Mouse (Mus musculus) kidney, embryonic 15.5 days (tissue): ENCODE measurements around the gene Gfra4. TPM values are rescaled to one million over a fixed set of nuclear protein-coding genes. Genes with fewer than 3 reads are reported as not detected.

ENCODE experiments used
- ATAC-seq: fragments of 200-750 bp; cut with Nextera tagmentation; replicated peaks from 2 replicates; pipeline ENCODE4 v1.8.0; 2017; ENCODE audit warnings: moderate TSS enrichment; ENCODE audit not compliant: low FRiP score
- H3K27ac ChIP-seq: fragments of 300-500 bp; sonication (generic); 2 replicates; pipeline ENCODE4 v1.5.1; 2015; ENCODE audit warnings: mild to moderate bottlenecking, inconsistent platforms
- H3K27me3 ChIP-seq: fragments of 300-500 bp; sonication (generic); 2 replicates; pipeline ENCODE4 v1.6.1; 2015; ENCODE audit warnings: inconsistent platforms
- H3K36me3 ChIP-seq: fragments of 300-500 bp; sonication (generic); 2 replicates; pipeline ENCODE4 v1.6.1; 2015; ENCODE audit warnings: inconsistent platforms
- H3K4me1 ChIP-seq: fragments of 300-500 bp; sonication (generic); 2 replicates; pipeline ENCODE4 v1.6.1; 2015; ENCODE audit warnings: inconsistent platforms
- H3K4me2 ChIP-seq: fragments of 300-500 bp; sonication (generic); 2 replicates; pipeline ENCODE4 v1.6.1; 2015; ENCODE audit warnings: moderate library complexity, mild to moderate bottlenecking, inconsistent platforms
- H3K4me3 ChIP-seq: fragments of 300-500 bp; sonication (generic); replicated peaks from 2 replicates; pipeline ENCODE4 v1.5.1; 2015; ENCODE audit warnings: mild to moderate bottlenecking, inconsistent platforms
- H3K9ac ChIP-seq: fragments of 300-500 bp; sonication (generic); 2 replicates; pipeline ENCODE4 v1.6.1; 2015; ENCODE audit warnings: mild to moderate bottlenecking, inconsistent platforms
- H3K9me3 ChIP-seq: fragments of 300-500 bp; sonication (generic); replicated peaks from 2 replicates; pipeline ENCODE4 v1.6.1; 2016; ENCODE audit warnings: inconsistent platforms
- WGBS: fragments of 180-500 bp; shearing (Covaris S2); methylation state at CpG from one replicate; pipeline ENCODE4 v1.1.7; 2015; ENCODE audit warnings: mixed read lengths; 5-methylcytosine and 5-hydroxymethylcytosine counted together
- polyA plus RNA-seq: library from polyadenylated mRNA; unstranded; fragments of >200 nt; fragmentation: Nextera tagmentation; extraction: Ambion mirVana; gene quantifications from 2 replicates; pipeline ENCODE4 v1.2.1, GENCODE M21; 2015

Gfra4 gene
- polyA plus RNA-seq, 1 experiment from 2014 or later: 17.0 TPM

DNA sequence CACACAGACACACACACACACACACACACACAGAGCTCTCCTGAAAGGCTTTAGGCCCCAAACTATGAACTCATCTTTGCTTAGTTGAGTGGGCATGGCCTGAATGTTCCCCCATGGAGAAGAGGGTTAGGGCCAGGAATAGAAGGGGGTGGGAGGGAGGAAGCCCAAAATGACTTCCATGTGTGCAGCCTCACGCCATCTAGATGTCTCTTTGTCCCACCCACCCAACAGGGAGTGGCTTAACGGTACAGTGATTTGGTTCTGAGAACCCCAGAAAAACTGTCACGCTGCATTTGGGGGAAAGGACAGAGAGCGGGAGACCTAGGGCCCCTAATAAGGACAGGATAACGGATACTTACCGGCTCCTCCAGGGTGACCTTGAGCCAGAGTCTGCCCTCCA, 17.9 kb upstream of the Gfra4 start:
- no peak overlapping the region for H3K4me3 ChIP-seq
- ATAC-seq: no peak
- H3K4me2 ChIP-seq: no peak overlapping the region
- peaks cover 39% of the 10 kb centered on the region for H3K4me1 ChIP-seq
- H3K36me3 ChIP-seq: no peaks in the 10 kb centered on the region
- 49% methylated on average over 6 of the region's 6 CpGs for WGBS
- no peaks in the 10 kb centered on the region for H3K9me3 ChIP-seq
- no peak overlapping the region for H3K27ac ChIP-seq
- peaks cover 41% of the 10 kb centered on the region for H3K27me3 ChIP-seq
- H3K9ac ChIP-seq: no peak overlapping the region

DNA sequence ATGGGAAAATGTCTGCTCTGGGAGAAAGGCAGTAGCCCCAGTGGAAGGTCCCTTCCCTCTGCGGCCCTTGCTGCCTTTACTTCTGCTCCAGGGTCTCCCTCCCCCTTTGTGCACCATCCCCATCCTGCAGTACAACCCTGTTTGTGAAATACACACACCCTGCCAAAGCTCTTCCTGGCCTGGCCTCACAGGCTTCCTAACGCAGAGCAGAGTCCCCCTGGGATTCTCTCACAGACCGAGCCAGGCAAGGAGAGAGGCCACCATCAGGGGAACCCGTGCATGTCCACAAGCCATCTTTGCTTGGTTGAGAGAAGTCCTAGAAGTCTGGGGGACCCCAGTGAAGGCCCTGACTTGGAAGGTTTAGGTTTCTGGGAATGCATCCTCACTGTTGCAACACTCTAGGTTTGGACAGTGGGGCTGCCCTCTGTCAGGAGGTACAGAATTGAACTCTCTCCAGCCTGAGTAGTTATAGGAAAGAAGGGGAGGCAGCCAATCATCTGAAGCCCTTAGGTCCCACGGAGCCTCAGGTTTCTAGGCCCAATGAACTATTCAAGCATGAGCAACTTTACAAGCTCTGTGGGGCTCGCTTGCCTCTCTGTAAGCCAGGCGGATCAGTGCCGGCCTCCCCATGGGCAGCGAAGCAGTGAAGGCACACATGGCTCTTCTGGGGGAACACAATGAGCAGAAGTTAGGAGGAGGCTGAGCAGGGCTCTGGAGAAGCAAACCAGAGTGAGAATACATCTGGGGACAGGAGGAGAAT, 17.1 kb upstream of the Gfra4 start:
- Histone ChIP-seq H3K27me3 (peaks cover 44% of the 10 kb centered on the region), H3K4me2 (no peak overlapping the region), H3K9ac (no peak overlapping the region), H3K36me3 (no peaks in the 10 kb centered on the region), H3K4me3 (no peak overlapping the region), H3K27ac (peak overlapping the region; percentile 74), H3K9me3 (no peaks in the 10 kb centered on the region), H3K4me1 (peaks cover 48% of the 10 kb centered on the region)
- 35% methylated on average over 9 of the region's 9 CpGs for WGBS
- ATAC-seq: peak; percentile 27

DNA sequence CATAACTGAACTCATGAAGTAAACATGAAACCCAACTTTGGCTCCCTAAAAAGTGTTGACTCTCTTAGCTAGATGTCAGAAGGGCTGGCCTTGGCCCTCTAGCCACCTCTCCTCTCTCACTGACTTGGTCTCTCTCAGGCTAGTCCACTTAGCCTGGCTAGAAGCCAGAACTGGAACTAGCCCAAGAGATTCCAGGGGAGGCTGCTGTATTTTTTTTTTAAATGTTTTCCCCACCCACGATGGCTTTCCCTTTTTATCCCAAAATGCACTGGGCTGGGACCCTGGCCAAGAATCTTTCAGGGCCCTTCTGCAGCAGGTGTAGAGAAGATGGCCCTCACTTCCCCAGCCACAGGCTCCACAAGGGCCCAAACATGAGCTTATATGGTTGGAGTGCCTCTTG, 16.5 kb upstream of the Gfra4 start:
- Histone ChIP-seq H3K36me3 (no peaks in the 10 kb centered on the region), H3K4me3 (no peak overlapping the region), H3K4me1 (peaks cover 53% of the 10 kb centered on the region), H3K9me3 (no peaks in the 10 kb centered on the region), H3K4me2 (no peak overlapping the region), H3K27me3 (peaks cover 44% of the 10 kb centered on the region), H3K9ac (no peak overlapping the region), H3K27ac (peak overlapping the region; percentile 74; the same call in 1 of the 2 replicates)
- WGBS: 43% methylated on average over 1 of the region's 1 CpGs
- ATAC-seq: no peak

DNA sequence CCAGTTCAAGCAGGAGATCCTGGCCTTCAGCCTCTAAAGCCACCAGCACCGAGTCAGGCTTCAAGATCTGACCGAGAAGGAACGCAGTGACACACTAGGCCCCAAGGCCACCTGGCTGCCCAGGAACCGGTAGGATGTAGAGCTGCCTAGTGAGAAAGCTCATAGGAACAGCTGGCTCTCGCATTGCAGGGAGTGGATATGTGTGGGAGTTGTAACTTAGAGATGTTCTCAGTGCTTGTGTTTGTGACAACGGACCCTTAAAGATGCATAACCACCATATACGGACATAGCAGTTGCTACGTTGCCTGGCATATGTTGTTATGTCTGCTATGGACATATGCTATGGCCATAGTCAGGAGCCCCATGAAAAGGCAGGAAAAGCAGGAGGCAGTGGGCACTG, 15.8 kb upstream of the Gfra4 start:
- H3K4me3 ChIP-seq: no peak overlapping the region
- no peak overlapping the region for H3K9ac ChIP-seq
- ATAC-seq: no peak
- peaks cover 60% of the 10 kb centered on the region for H3K4me1 ChIP-seq
- peaks cover 47% of the 10 kb centered on the region for H3K27me3 ChIP-seq
- no peaks in the 10 kb centered on the region for H3K9me3 ChIP-seq
- WGBS: 90% methylated on average over 8 of the region's 8 CpGs
- no peaks in the 10 kb centered on the region for H3K36me3 ChIP-seq
- H3K27ac ChIP-seq: no peak overlapping the region
- H3K4me2 ChIP-seq: no peak overlapping the region

DNA sequence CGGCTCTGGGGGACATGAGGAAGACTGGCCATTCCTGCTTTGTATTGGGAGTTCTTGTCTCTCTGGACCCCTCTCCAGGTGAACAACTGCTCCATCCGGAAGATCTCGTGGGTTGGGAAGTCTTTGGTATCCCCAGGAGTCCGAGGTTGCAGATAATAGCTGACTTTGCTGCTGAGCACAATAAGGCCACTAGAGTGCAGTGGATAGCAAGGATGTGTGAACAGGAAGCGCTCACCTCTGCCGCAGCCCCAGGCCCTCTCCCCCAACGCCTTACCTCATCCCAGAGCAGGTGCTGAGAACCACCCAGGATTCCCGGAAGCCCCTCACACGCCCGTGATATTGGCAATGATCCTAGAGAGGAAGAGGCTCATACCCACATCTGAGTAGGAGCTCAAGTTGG, 13.3 kb upstream of the Gfra4 start:
- Histone ChIP-seq H3K9ac (no peak overlapping the region), H3K9me3 (no peaks in the 10 kb centered on the region), H3K36me3 (no peaks in the 10 kb centered on the region), H3K4me3 (no peak overlapping the region), H3K27ac (no peak overlapping the region), H3K27me3 (peaks cover 48% of the 10 kb centered on the region), H3K4me2 (peak overlapping the region; percentile 35), H3K4me1 (peaks cover 56% of the 10 kb centered on the region)
- 2% methylated on average over 10 of the region's 10 CpGs for WGBS
- no peak; the same call in 1 of the 2 replicates for ATAC-seq

DNA sequence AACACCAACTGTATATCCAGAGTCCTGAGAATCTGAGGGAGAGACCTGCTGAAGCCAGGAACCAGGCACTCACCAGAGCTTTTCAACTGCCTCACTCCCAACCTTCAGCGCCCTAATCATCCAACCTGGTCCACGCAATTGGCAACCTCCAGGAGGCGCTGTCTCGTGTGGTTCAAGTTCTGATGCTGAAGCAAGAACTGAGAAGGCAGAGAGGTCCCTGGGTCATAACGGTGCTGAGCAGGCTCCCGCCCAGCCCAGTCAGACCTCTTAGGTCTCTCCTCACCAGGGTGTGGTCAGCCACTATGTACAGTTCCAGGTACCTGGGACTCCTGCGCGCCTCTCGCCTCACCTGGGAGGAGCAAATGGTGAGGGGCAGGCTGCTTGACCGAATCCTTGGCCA, 12.7 kb upstream of the Gfra4 start:
- Histone ChIP-seq H3K4me3 (no peak overlapping the region), H3K27me3 (peaks cover 51% of the 10 kb centered on the region), H3K27ac (no peak overlapping the region), H3K4me2 (peak overlapping the region; percentile 35), H3K36me3 (no peaks in the 10 kb centered on the region), H3K9ac (no peak overlapping the region), H3K9me3 (no peaks in the 10 kb centered on the region), H3K4me1 (peaks cover 51% of the 10 kb centered on the region)
- ATAC-seq: no peak; the same call in 1 of the 2 replicates
- 2% methylated on average over 10 of the region's 10 CpGs for WGBS

DNA sequence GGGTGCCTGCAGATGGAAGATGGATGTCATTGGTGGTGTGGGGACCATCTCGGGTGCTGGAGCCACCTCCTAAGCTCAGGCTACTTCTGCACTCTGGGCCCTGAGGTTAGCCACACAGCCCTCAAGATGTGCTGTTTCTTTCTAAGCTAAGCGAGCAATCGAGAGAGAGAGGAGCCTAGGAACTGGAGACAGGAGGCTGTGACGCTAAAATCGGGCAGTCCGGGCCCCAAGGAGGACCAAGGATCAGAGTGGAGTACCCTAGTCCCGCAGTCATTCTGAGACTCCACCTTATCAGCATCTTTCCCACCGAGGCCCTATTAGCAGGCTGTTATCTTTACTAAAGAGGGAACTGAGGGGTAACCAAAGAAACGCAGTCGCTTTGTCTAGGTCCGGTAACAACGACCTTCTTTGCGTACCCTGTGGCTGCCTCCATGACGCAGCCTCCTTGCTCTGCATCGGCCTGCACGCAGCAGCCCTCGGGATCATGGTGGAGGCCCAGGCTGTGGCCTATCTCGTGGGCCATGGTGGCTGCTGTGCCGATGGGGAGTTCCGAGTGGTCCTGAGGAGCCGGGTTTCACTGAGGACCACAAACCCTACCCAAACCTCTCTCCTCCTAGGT, 11.9 kb upstream of the Gfra4 start:
- peaks cover 42% of the 10 kb centered on the region for H3K4me1 ChIP-seq
- H3K4me3 ChIP-seq: peak overlapping the region; percentile 36
- H3K27ac ChIP-seq: no peak overlapping the region
- WGBS: 6% methylated on average over 21 of the region's 21 CpGs
- no peaks in the 10 kb centered on the region for H3K36me3 ChIP-seq
- no peak overlapping the region; the same call in 1 of the 2 replicates for H3K9ac ChIP-seq
- no peaks in the 10 kb centered on the region for H3K9me3 ChIP-seq
- no peak for ATAC-seq
- peaks cover 55% of the 10 kb centered on the region for H3K27me3 ChIP-seq
- H3K4me2 ChIP-seq: peak overlapping the region; percentile 62

DNA sequence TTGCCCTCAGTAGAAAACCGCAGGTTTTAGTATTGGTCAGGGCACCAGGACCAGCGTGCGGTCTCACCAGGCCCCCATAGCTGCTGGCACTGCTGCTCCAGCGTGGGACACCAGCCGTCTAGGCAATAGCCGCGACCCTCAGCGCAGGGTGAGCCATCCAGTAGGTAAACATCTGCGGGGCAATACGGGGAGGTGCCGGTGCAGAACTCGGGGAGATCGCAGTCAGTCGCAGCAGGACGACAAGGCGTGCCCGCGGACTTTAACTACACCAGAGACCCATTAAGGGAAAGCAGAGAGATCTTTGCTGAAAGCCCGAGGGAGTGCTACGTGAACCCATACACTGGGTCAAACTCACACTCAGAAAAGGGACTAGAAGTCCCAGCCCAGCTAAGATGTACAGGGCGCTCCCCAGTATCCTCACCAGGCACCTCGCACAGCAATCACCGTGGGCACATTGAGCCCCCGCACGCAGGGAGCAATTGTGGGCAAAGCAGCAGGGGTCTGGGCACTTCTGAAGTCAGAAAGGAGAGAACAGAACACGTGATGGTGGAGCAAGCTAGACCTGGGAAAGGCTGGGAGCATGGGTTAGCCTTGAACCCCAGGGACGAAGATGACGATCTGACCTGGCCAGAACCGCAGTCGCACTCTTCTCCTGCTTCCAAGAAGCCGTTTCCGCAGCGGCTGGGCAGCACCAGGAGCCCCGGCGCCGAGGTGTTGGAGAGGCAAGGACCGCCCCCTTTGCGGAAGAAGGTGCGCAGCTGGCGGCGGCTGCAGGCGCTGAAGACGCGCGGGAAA, 11.2 kb upstream of the Gfra4 start:
- Histone ChIP-seq H3K9me3 (no peaks in the 10 kb centered on the region), H3K4me3 (peak overlapping the region; percentile 36), H3K4me2 (peak overlapping the region; percentile 62), H3K4me1 (peaks cover 35% of the 10 kb centered on the region), H3K27me3 (peaks cover 55% of the 10 kb centered on the region), H3K36me3 (no peaks in the 10 kb centered on the region), H3K27ac (no peak overlapping the region), H3K9ac (peak overlapping the region; percentile 12; the same call in 1 of the 2 replicates)
- ATAC-seq: no peak
- 1% methylated on average over 45 of the region's 45 CpGs for WGBS

DNA sequence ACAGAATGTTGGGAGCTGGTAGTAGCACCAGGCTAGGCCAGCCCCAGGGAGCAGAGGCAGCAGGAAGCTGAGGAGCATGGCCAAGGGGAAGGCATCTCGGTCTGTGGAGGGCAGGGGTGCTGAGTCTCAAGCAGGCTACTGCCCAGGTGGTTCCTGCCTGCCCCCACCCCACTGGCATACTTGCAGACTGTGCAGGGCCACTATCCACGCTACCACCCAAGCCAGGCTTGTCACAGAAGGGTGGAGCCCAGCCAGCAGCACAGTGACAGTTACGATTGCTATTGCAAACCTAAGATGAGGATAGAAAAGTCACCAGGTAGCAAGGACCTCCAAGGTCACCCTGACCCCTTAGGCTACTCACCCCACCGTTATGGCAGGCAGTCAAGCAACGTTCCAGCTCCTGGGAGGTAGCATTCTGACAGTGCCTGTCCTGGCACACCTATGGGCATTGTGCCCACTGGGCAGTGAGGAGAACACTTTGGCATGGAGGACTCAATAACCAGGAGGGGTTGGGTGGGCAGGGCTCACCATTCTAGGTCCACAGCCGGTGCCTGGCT, 10.1 kb upstream of the Gfra4 start:
- no peak overlapping the region for H3K4me2 ChIP-seq
- H3K27me3 ChIP-seq: peaks cover 59% of the 10 kb centered on the region

DNA sequence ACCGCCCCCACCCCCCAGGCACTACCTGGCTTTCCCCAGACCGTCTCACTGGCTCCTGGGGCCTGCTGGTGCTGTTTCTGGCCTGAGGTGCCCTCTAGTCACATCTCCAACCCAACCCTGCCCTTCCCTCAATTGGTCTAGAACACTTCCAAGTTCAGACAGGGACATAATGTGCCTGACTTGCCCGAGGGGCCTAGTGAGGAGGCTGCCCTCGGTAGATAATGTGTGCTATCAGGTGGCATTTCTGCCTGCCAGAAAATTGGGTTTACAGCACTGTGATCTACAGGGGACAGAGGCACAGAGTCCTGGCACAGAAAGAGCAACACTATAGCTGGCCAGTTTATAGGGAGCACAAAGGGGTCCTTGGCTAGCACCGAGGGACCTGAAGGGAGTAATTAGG, 9.2 kb upstream of the Gfra4 start:
- H3K27me3 ChIP-seq: peaks cover 59% of the 10 kb centered on the region
- no peak overlapping the region for H3K4me2 ChIP-seq
- no peaks in the 10 kb centered on the region for H3K9me3 ChIP-seq
- H3K36me3 ChIP-seq: no peaks in the 10 kb centered on the region
- peaks cover 33% of the 10 kb centered on the region for H3K4me1 ChIP-seq
- WGBS: 65% methylated on average over 5 of the region's 5 CpGs
- H3K4me3 ChIP-seq: no peak overlapping the region
- no peak for ATAC-seq
- no peak overlapping the region for H3K27ac ChIP-seq
- H3K9ac ChIP-seq: no peak overlapping the region

More for the DNA sequence above, 10.1 kb upstream of the Gfra4 start:
- H3K9me3 ChIP-seq: no peaks in the 10 kb centered on the region
- peaks cover 33% of the 10 kb centered on the region for H3K4me1 ChIP-seq
- ATAC-seq: no peak
- WGBS: 76% methylated on average over 6 of the region's 6 CpGs
- H3K27ac ChIP-seq: no peak overlapping the region
- no peak overlapping the region for H3K9ac ChIP-seq
- no peak overlapping the region for H3K4me3 ChIP-seq
- no peaks in the 10 kb centered on the region for H3K36me3 ChIP-seq

DNA sequence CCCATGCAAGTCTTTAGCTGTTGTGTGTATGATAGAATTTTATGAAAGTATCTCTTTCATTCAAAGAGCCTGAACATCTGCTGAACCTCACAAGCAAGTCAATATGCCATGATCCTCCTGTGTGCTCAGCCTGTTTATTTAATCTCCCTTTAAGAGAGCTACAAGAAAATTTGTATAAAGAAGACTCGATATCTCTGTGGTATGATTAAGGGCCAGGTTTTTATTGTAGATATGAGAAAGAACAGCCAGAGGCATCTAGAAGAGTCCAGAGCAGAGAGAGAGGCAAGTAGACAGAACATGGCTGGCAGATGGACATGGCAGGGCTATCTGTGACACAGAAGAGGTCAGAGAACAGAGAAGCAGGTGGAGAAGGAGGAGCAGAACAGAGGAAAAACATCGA, 3.1 kb upstream of the Gfra4 start:
- WGBS: 88% methylated on average over 2 of the region's 2 CpGs
- Histone ChIP-seq H3K27me3 (peaks cover 31% of the 10 kb centered on the region), H3K4me3 (no peak overlapping the region), H3K9me3 (no peaks in the 10 kb centered on the region), H3K27ac (peak overlapping the region; percentile 66), H3K36me3 (no peaks in the 10 kb centered on the region), H3K9ac (no peak overlapping the region), H3K4me1 (peaks cover 26% of the 10 kb centered on the region), H3K4me2 (no peak overlapping the region)
- no peak for ATAC-seq
